Mouse (Mus musculus): ENCODE results near the gene Trim7.
"Not testable (repeated sequence)": the region's sequence is repeated elsewhere in the genome, so short reads cannot be mapped to it uniquely, and the experiment has no call there.

Gene Trim7

DNA sequence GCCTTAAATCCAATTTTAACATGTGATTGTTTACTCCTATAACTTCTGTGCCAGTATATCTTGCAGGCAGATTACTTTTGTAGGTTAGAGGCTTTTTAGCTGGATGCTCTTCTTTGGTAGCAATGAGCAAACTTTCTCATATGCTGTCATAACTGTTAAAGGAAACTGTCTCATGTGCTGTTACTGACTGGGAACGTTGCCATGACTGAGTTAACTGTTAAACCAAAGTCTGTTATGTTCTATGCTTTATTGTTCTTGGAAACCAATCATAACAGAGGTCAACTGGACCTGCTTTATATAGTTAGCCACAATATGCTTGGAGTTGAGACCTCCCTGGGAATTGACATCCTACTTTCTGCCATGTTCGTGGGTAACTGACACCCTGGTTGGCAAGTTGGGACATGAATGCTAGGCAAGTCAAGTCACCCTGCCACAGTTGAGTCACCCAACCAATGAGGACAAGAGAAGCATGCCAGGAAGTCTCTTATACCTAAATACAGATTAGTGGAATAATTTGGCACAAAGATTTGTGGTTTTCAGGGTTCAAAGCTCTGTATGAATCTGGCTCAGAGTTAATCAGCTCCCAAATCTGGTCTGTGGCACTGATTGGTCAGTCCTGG is 73.0 kb downstream of the Trim7 start:
- DNase-seq (ENCODE audit: low read depth, low spot score), result no peak

DNA sequence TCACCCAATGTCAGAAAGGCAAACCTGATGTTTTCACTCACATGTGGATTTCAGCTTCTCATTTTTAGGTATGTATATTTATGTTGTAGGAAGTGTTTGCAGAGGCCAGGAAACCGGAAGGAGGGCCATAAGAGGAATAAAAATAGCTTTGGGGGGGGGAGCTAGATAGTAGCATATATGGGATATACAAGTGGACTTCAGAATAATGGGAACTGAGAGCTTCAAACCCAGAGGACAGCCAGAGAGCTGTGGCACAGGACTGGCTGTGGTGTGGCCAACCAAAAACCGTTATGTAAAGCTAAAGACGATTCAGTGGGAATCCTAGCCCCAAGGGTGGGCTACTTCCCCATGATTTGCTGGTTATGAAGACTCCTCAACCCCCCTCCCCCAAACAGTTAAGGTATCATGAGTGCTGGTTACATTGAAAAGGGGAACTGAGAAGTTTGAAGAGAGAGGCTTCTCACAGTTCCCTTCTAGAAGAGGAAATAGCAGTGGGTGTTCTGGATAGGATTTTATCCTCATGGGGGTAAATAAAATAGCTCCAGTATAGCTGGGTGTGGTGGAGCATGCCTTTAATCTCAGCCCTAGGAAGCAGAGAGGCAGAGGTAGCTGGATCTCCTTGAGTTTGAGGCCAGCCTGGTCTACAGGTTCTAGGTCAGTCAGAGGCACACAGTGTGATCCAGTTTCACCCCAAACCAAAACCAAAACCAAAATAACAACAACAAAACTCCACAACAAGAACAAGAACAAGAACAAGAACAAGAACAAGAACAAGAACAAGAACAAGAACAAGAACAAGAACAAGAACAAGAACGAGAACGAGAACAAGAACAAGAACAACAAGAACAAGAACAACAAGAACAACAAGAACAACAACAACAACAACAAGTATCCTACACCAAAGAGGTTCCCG is 75.0 kb downstream of the Trim7 start:
- DNase-seq (ENCODE audit: low read depth, low spot score), result not testable (repeated sequence)

DNA sequence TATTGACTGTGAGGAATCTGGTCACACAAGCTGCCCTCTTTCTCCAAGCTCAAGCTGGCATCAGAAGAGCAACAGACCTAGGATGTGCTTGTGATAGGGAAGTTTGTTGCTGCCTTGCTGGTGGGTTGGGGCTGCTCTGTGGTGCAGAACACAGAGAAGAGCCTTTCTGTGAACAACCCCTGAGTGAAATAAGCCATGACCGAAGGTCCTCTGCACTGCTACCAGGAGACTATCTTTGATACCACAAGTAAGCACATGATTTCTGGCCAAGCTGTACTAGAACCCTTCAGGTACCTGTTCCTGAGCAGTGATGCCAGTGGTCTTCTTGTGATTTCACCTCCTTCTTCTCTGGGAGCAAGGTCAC is 75.6 kb downstream of the Trim7 start:
- not testable (repeated sequence) for DNase-seq (ENCODE audit: low read depth, low spot score)
